Mouse (Mus musculus): ENCODE results near the gene Tmem30a. TPM values are rescaled to one million over a fixed set of nuclear protein-coding genes. Genes with fewer than 3 reads are reported as not detected.

Gene Tmem30a
- total RNA-seq, 2 experiments from 2014 or later: 234 to 260 TPM

GRCm38 (mm10) chr9:79795076-79795475 is 1.8 kb upstream of the Tmem30a start:
- no peak for DNase-seq

GRCm38 (mm10) chr9:79785794-79786085 is 7.6 kb downstream of the Tmem30a start:
- DNase-seq: peak; percentile 44 to 46

GRCm38 (mm10) chr9:79784934-79785793 is 8.1 kb downstream of the Tmem30a start:
- DNase-seq: no peak

- no peak for DNase-seq
These were observed 8.9 kb downstream of the Tmem30a start for GRCm38 (mm10) chr9:79784439-79784838.

GRCm38 (mm10) chr9:79779354-79779753 is 14.0 kb downstream of the Tmem30a start:
- DNase-seq: no peak

GRCm38 (mm10) chr9:79766991-79767545 is 26.2 kb downstream of the Tmem30a start:
- no peak for DNase-seq

GRCm38 (mm10) chr9:79765329-79765728 is 28.0 kb downstream of the Tmem30a start:
- no peak for DNase-seq

- no peak for DNase-seq
These were observed 30.8 kb downstream of the Tmem30a start for GRCm38 (mm10) chr9:79762519-79762918.

- DNase-seq: no peak
These were observed 33.2 kb downstream of the Tmem30a start for GRCm38 (mm10) chr9:79760076-79760475.

GRCm38 (mm10) chr9:79759385-79760005 is 33.8 kb downstream of the Tmem30a start, which contains the start of gene Cox7a2:
TSS of gene Cox7a2 (minus strand) at chr9:79759878.
- peak; percentile 94 for DNase-seq

GRCm38 (mm10) chr9:79755311-79755710 is 38.0 kb downstream of the Tmem30a start:
- DNase-seq: no peak

- no peak for DNase-seq
These were observed 41.5 kb downstream of the Tmem30a start for GRCm38 (mm10) chr9:79751846-79752245.

- no peak for DNase-seq
These were observed 42.6 kb downstream of the Tmem30a start for GRCm38 (mm10) chr9:79750709-79751108.

- no peak for DNase-seq
These were observed 48.3 kb downstream of the Tmem30a start for GRCm38 (mm10) chr9:79745036-79745435.

GRCm38 (mm10) chr9:79735608-79736007 is 57.7 kb downstream of the Tmem30a start:
- DNase-seq: no peak

GRCm38 (mm10) chr9:79730301-79730700 is 63.0 kb downstream of the Tmem30a start:
- no peak for DNase-seq

GRCm38 (mm10) chr9:79723090-79723489 is 70.2 kb downstream of the Tmem30a start:
- no peak for DNase-seq

- peak in 1 of 2 experiments; percentile 21 for DNase-seq
These were observed 72.3 kb downstream of the Tmem30a start for GRCm38 (mm10) chr9:79721056-79721455.

- DNase-seq: no peak
These were observed 73.2 kb downstream of the Tmem30a start for GRCm38 (mm10) chr9:79720143-79720542.

GRCm38 (mm10) chr9:79719451-79719850 is 73.9 kb downstream of the Tmem30a start:
- DNase-seq: no peak
